Mouse (Mus musculus): ENCODE measurements around the gene Hoxa6. TPM values are rescaled to one million over a fixed set of nuclear protein-coding genes. Genes with fewer than 3 reads are reported as not detected.

Gene Hoxa6
- polyA plus RNA-seq, 1 experiment from 2014 or later: 0.33 TPM

DNA sequence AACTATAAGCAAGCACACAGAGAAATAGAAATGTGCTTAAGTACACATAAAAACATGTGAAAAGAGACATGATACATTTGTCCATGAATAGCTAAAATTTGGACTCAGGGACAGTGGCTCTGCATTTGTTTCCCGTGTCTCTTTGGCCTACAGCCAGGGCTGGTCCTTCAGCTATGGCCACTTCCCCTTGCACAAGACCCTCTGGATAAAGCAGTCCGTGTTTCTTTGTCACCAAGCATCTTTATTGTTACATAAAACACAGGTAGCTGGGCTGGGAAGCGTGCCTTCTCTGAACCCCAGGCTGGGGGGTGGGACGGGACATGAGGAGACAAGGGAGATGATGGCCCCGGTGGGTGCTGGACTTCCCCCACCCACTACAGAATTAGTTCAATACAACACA is 5.7 kb upstream of the Hoxa6 start:
- DNase-seq (ENCODE audit: low spot score) (no peak), ATAC-seq (ENCODE audit: low FRiP score, low TSS enrichment) (no peak)
- no peak for TF ChIP-seq EP300 (optimal IDR thresholded peaks at IDR 0.05)
- 20% methylated on average over 5 of the region's 5 CpGs for WGBS
- Histone ChIP-seq H3K27ac (replicated peaks) (no peak overlapping the region), H3K27me3 (ENCODE audit: control insufficient read depth, insufficient read depth, low read length) (peaks cover 20% of the 10 kb centered on the region; the same call in 1 of the 2 replicates), H3K9me3 (ENCODE audit: control insufficient read depth, low read length) (no peaks in the 10 kb centered on the region), H3K4me2 (replicated peaks; ENCODE audit: low read depth) (no peak overlapping the region; the same call in 1 of the 2 replicates), H3K4me1 (replicated peaks; ENCODE audit: control insufficient read depth, insufficient read depth) (no peaks in the 10 kb centered on the region), H3K4me3 (ENCODE audit: low read depth, low read length) (no peak overlapping the region), H3K9ac (ENCODE audit: low read length) (no peak overlapping the region), H3K36me3 (ENCODE audit: control insufficient read depth, insufficient read depth, low read length) (no peaks in the 10 kb centered on the region)

DNA sequence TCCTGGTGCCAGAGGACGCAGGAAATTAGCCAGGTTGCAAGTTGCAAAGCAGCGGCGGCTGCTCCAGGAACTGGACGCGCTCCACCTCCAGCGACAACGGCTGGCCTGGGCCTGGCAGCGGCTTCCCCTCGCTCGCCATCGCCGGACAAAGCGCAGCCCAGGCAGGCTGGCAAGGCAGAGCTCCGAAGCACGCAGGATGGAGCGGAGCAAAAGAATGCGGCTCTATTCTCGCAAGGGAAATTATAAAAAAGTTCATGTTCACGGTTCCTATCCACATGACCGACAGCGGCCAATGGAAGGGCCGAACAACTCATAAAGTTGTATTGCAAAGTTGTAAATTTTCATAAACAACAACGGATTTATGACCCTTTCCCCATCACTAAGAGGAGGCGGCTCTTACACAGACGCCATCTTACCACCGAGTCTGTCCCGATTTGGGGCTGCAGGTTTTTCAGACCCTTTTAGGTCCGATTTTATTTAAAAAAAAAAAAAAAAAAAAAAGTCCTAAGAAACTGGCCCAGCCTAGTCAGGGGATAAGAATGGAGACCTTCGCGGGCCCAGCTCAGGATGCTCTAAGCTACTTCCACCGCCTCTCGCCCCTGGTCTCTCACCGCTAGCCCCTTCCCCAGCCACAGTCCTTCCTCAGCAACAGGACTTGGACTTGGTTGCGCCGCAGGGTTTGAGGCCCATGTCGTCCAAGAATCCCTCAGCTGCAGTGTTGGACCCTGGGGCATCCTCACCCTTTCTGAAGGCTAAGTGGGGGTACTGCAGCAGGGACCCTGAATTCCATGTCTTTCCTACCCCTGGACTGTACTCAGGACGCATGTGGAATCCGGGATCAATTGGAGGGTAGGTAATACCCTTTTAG is 4.8 kb upstream of the Hoxa6 start, which contains the start of the genes Hoxa3 and Gm28308:
TSS of gene Hoxa3 (minus strand) at position 218 of the 868 bp plus-strand sequence.
TSS of gene Gm28308 (minus strand) at position 221 of the 868 bp plus-strand sequence.
- WGBS: 8% methylated on average over 38 of the region's 38 CpGs
- TF ChIP-seq EP300 (optimal IDR thresholded peaks at IDR 0.05): no peak
- TF ChIP-seq CTCF (IDR thresholded peaks at IDR 0.05; ENCODE audit: low read depth): no peak
- Histone ChIP-seq H3K9ac (ENCODE audit: low read length) (peak within 1 kb of the TSS; percentile 69), H3K27me3 (ENCODE audit: control insufficient read depth, insufficient read depth, low read length) (peaks cover 22% of the 10 kb centered on the region; the same call in 1 of the 2 replicates), H3K4me3 (ENCODE audit: low read depth, low read length) (peak within 1 kb of the TSS; percentile 55), H3K27ac (replicated peaks) (peak within 1 kb of the TSS; percentile 89), H3K9me3 (ENCODE audit: control insufficient read depth, low read length) (no peaks in the 10 kb centered on the region), H3K4me1 (replicated peaks; ENCODE audit: control insufficient read depth, insufficient read depth) (no peaks in the 10 kb centered on the region), H3K4me2 (replicated peaks; ENCODE audit: low read depth) (peak within 1 kb of the TSS; percentile 47), H3K36me3 (ENCODE audit: control insufficient read depth, insufficient read depth, low read length) (no peaks in the 10 kb centered on the region)
- peak; percentile 46 for ATAC-seq (ENCODE audit: low FRiP score, low TSS enrichment)
- no peak for DNase-seq (ENCODE audit: low spot score)

- TF ChIP-seq EP300 (optimal IDR thresholded peaks at IDR 0.05) (no peak), CTCF (IDR thresholded peaks at IDR 0.05; ENCODE audit: low read depth) (no peak)
- peaks cover 23% of the 10 kb centered on the region; the same call in 1 of the 2 replicates for H3K27me3 ChIP-seq (ENCODE audit: control insufficient read depth, insufficient read depth, low read length)
Observed at GRCm38 (mm10) chr6:52212556-52213118, 4.1 kb upstream of the Hoxa6 start.

GRCm38 (mm10) chr6:52211961-52212360 is 3.4 kb upstream of the Hoxa6 start:
- Histone ChIP-seq H3K4me1 (replicated peaks; ENCODE audit: control insufficient read depth, insufficient read depth) (no peaks in the 10 kb centered on the region), H3K4me3 (ENCODE audit: low read depth, low read length) (peak overlapping the region; percentile 55), H3K27ac (replicated peaks) (peak overlapping the region; percentile 89), H3K36me3 (ENCODE audit: control insufficient read depth, insufficient read depth, low read length) (no peaks in the 10 kb centered on the region), H3K27me3 (ENCODE audit: control insufficient read depth, insufficient read depth, low read length) (peaks cover 25% of the 10 kb centered on the region; the same call in 1 of the 2 replicates), H3K4me2 (replicated peaks; ENCODE audit: low read depth) (peak overlapping the region; percentile 47), H3K9ac (ENCODE audit: low read length) (peak overlapping the region; percentile 69), H3K9me3 (ENCODE audit: control insufficient read depth, low read length) (no peaks in the 10 kb centered on the region)
- 10% methylated on average over 13 of the region's 13 CpGs for WGBS
- no peak for TF ChIP-seq EP300 (optimal IDR thresholded peaks at IDR 0.05)
- DNase-seq (ENCODE audit: low spot score) (no peak), ATAC-seq (ENCODE audit: low FRiP score, low TSS enrichment) (no peak)

More at GRCm38 (mm10) chr6:52212556-52213118, 4.1 kb upstream of the Hoxa6 start:
- H3K9me3 ChIP-seq (ENCODE audit: control insufficient read depth, low read length): no peaks in the 10 kb centered on the region
- H3K36me3 ChIP-seq (ENCODE audit: control insufficient read depth, insufficient read depth, low read length): no peaks in the 10 kb centered on the region
- peak overlapping the region; percentile 69 for H3K9ac ChIP-seq (ENCODE audit: low read length)
- peak overlapping the region; percentile 55 for H3K4me3 ChIP-seq (ENCODE audit: low read depth, low read length)
- H3K27ac ChIP-seq (replicated peaks): peak overlapping the region; percentile 89
- DNase-seq (ENCODE audit: low spot score) (no peak), ATAC-seq (ENCODE audit: low FRiP score, low TSS enrichment) (no peak)
- H3K4me1 ChIP-seq (replicated peaks; ENCODE audit: control insufficient read depth, insufficient read depth): no peaks in the 10 kb centered on the region
- 13% methylated on average over 21 of the region's 22 CpGs for WGBS
- H3K4me2 ChIP-seq (replicated peaks; ENCODE audit: low read depth): peak overlapping the region; percentile 47

DNA sequence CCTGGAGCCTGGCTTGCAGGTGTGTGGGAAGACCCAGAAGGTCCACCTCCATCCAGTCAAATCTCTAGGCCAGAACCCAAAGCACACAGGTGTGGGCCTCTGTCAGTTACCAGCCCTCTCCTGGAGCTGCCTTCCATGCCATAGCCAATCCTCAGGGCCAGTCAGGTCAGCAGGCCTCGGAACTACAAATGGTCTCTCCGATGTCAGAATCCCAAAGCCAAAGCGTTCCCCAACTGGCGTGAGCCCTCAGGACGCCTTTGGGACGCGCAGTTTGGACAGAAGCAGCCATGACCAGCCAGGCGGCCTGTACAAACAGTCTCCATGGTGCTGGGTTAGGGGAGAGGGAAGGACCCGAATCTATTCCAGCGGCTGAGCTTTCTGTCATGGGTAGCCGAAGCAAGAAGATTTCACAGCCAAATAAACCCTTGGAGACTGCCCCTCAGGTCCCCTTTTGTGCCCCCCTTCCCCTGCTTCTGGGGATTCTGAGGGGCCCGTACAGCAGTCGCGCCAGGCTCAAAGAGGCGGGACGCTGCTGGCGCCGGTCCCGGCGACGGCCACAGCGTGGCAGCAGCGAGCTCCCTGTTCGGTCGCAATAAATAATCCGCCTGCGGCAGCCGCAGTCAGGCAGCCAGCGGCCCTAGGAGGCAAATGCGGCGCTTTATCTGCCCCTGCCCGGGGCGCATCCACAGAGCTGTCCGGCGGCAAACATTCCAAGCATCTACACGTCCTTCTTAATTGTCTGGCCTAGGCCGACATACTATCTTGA is 2.8 kb upstream of the Hoxa6 start:
- TF ChIP-seq CTCF (IDR thresholded peaks at IDR 0.05; ENCODE audit: low read depth) (peak; percentile 84), EP300 (optimal IDR thresholded peaks at IDR 0.05) (no peak)
- peak overlapping the region; percentile 69 for H3K9ac ChIP-seq (ENCODE audit: low read length)
- no peaks in the 10 kb centered on the region for H3K4me1 ChIP-seq (replicated peaks; ENCODE audit: control insufficient read depth, insufficient read depth)
- H3K4me2 ChIP-seq (replicated peaks; ENCODE audit: low read depth): peak overlapping the region; percentile 47
- peaks cover 23% of the 10 kb centered on the region; the same call in 1 of the 2 replicates for H3K27me3 ChIP-seq (ENCODE audit: control insufficient read depth, insufficient read depth, low read length)
- 4% methylated on average over 37 of the region's 37 CpGs for WGBS
- peak; percentile 78 for DNase-seq (ENCODE audit: low spot score)
- ATAC-seq (ENCODE audit: low FRiP score, low TSS enrichment): peak; percentile 58
- no peaks in the 10 kb centered on the region for H3K9me3 ChIP-seq (ENCODE audit: control insufficient read depth, low read length)
- H3K27ac ChIP-seq (replicated peaks): peak overlapping the region; percentile 89; the same call in 1 of the 2 replicates
- peak overlapping the region; percentile 55 for H3K4me3 ChIP-seq (ENCODE audit: low read depth, low read length)
- no peaks in the 10 kb centered on the region for H3K36me3 ChIP-seq (ENCODE audit: control insufficient read depth, insufficient read depth, low read length)
